Mouse (Mus musculus): ENCODE results near the gene Ust. TPM values are rescaled to one million over a fixed set of nuclear protein-coding genes. Genes with fewer than 3 reads are reported as not detected.

Gene Ust
- polyA plus RNA-seq, 1 experiment from 2014 or later: 5.7 TPM

GRCm38 (mm10) chr10:8242336-8242735 lies 276.3 kb downstream of the Ust start:
- ATAC-seq (ENCODE audit: insufficient number of reproducible peaks, insufficient read depth, low FRiP score, low TSS enrichment, low read depth): no peak
- H3K4me1 ChIP-seq (replicated peaks): no peaks in the 10 kb centered on the region

DNA sequence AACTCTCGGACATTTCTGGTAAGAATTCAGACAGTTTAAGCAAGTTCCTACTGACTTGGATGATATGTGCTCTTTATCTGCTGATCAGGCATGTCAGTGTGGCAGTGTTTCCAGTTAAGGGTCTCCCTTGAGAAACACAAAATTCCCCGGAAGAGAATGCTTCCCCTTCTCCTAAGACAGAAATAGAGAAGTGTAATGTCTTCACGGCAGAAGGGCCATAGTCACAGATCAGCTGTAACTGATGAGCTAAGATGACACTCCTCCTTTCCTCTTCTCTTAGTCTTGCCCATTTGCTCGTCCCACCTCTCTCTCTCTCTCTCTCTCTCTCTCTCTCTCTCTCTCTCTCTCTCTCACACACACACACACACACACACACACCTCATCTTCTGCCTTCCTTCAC lies 277.9 kb downstream of the Ust start:
- Histone ChIP-seq H3K9ac (replicated peaks) (no peak overlapping the region), H3K36me3 (no peaks in the 10 kb centered on the region), H3K9me3 (no peaks in the 10 kb centered on the region), H3K27me3 (no peaks in the 10 kb centered on the region), H3K4me2 (no peak overlapping the region), H3K4me1 (replicated peaks) (no peaks in the 10 kb centered on the region), H3K4me3 (replicated peaks) (no peak overlapping the region), H3K27ac (no peak overlapping the region)
- ATAC-seq (ENCODE audit: insufficient number of reproducible peaks, insufficient read depth, low FRiP score, low TSS enrichment, low read depth): no peak
- WGBS: 80% methylated on average over 3 of the region's 4 CpGs

More at GRCm38 (mm10) chr10:8242336-8242735, 276.3 kb downstream of the Ust start:
- no peak overlapping the region for H3K4me2 ChIP-seq
- H3K9ac ChIP-seq (replicated peaks): no peak overlapping the region
- H3K9me3 ChIP-seq: no peaks in the 10 kb centered on the region
- no peak overlapping the region for H3K27ac ChIP-seq
- no peaks in the 10 kb centered on the region for H3K27me3 ChIP-seq
- 11% methylated on average over 4 of the region's 4 CpGs for WGBS
- no peak overlapping the region for H3K4me3 ChIP-seq (replicated peaks)
- H3K36me3 ChIP-seq: no peaks in the 10 kb centered on the region

- no peaks in the 10 kb centered on the region for H3K4me1 ChIP-seq (replicated peaks)
- ATAC-seq (ENCODE audit: insufficient number of reproducible peaks, insufficient read depth, low FRiP score, low TSS enrichment, low read depth): no peak
- H3K36me3 ChIP-seq: no peaks in the 10 kb centered on the region
- H3K27me3 ChIP-seq: no peaks in the 10 kb centered on the region
- no peak overlapping the region for H3K9ac ChIP-seq (replicated peaks)
- H3K4me3 ChIP-seq (replicated peaks): no peak overlapping the region
- H3K27ac ChIP-seq: no peak overlapping the region
- 9% methylated on average over 3 of the region's 3 CpGs for WGBS
- no peaks in the 10 kb centered on the region for H3K9me3 ChIP-seq
- no peak overlapping the region for H3K4me2 ChIP-seq
Measured at GRCm38 (mm10) chr10:8240242-8240641, 278.4 kb downstream of the Ust start.

GRCm38 (mm10) chr10:8236780-8237571 lies 281.6 kb downstream of the Ust start:
- ATAC-seq (ENCODE audit: insufficient number of reproducible peaks, insufficient read depth, low FRiP score, low TSS enrichment, low read depth): no peak
- Histone ChIP-seq H3K4me1 (replicated peaks) (no peaks in the 10 kb centered on the region), H3K27me3 (no peaks in the 10 kb centered on the region), H3K27ac (no peak overlapping the region), H3K36me3 (no peaks in the 10 kb centered on the region), H3K4me2 (no peak overlapping the region), H3K4me3 (replicated peaks) (no peak overlapping the region), H3K9ac (replicated peaks) (no peak overlapping the region), H3K9me3 (peaks cover 4% of the 10 kb centered on the region; the same call in 1 of the 2 replicates)
- WGBS: 87% methylated on average over 10 of the region's 10 CpGs

- peaks cover 4% of the 10 kb centered on the region; the same call in 1 of the 2 replicates for H3K9me3 ChIP-seq
- peaks cover 4% of the 10 kb centered on the region for H3K4me1 ChIP-seq (replicated peaks)
- WGBS: 86% methylated on average over 8 of the region's 8 CpGs
- H3K27ac ChIP-seq: no peak overlapping the region
- H3K4me2 ChIP-seq: no peak overlapping the region
- no peak overlapping the region for H3K9ac ChIP-seq (replicated peaks)
- ATAC-seq (ENCODE audit: insufficient number of reproducible peaks, insufficient read depth, low FRiP score, low TSS enrichment, low read depth): no peak
- no peaks in the 10 kb centered on the region for H3K27me3 ChIP-seq
- H3K36me3 ChIP-seq: no peaks in the 10 kb centered on the region
- no peak overlapping the region for H3K4me3 ChIP-seq (replicated peaks)
Measured at GRCm38 (mm10) chr10:8233148-8233901, 285.3 kb downstream of the Ust start.

GRCm38 (mm10) chr10:8232535-8232934 lies 286.1 kb downstream of the Ust start:
- H3K27me3 ChIP-seq: no peaks in the 10 kb centered on the region
- H3K9me3 ChIP-seq: peaks cover 4% of the 10 kb centered on the region; the same call in 1 of the 2 replicates
- H3K4me1 ChIP-seq (replicated peaks): peaks cover 7% of the 10 kb centered on the region
- no peak overlapping the region for H3K9ac ChIP-seq (replicated peaks)
- WGBS: 90% methylated on average over 6 of the region's 6 CpGs
- H3K36me3 ChIP-seq: no peaks in the 10 kb centered on the region
- no peak overlapping the region for H3K4me2 ChIP-seq
- no peak overlapping the region for H3K4me3 ChIP-seq (replicated peaks)
- no peak for ATAC-seq (ENCODE audit: insufficient number of reproducible peaks, insufficient read depth, low FRiP score, low TSS enrichment, low read depth)
- no peak overlapping the region for H3K27ac ChIP-seq

DNA sequence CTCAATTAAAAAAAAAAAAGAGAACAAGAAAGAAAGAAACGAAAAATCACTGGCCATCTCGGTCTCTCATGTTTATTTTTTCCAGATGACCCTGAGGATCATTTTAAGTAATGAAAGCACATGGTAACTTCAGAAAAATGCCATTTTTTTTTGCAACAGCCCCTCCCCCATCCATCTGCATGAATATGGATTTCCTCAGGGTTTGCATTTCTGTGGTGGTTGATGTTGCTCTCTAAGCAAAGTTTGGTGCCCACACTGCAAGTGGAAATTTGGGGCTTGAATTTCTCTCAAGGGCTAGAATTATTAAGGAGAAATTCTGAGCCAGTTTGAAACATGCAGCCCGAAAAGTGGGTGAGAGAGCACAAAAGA lies 290.3 kb downstream of the Ust start:
- peaks cover 21% of the 10 kb centered on the region for H3K4me1 ChIP-seq (replicated peaks)
- H3K27ac ChIP-seq: no peak overlapping the region
- H3K36me3 ChIP-seq: no peaks in the 10 kb centered on the region
- no peak overlapping the region for H3K4me3 ChIP-seq (replicated peaks)
- WGBS: 41% methylated on average over 3 of the region's 3 CpGs
- no peak overlapping the region for H3K4me2 ChIP-seq
- no peak overlapping the region for H3K9ac ChIP-seq (replicated peaks)
- ATAC-seq (ENCODE audit: insufficient number of reproducible peaks, insufficient read depth, low FRiP score, low TSS enrichment, low read depth): no peak
- H3K27me3 ChIP-seq: no peaks in the 10 kb centered on the region; the same call in 1 of the 2 replicates
- no peaks in the 10 kb centered on the region for H3K9me3 ChIP-seq

- no peak overlapping the region for H3K4me2 ChIP-seq
- H3K36me3 ChIP-seq: no peaks in the 10 kb centered on the region
- H3K4me1 ChIP-seq (replicated peaks): peaks cover 22% of the 10 kb centered on the region
- H3K4me3 ChIP-seq (replicated peaks): no peak overlapping the region
- ATAC-seq (ENCODE audit: insufficient number of reproducible peaks, insufficient read depth, low FRiP score, low TSS enrichment, low read depth): no peak
- no peaks in the 10 kb centered on the region; the same call in 1 of the 2 replicates for H3K27me3 ChIP-seq
- H3K9ac ChIP-seq (replicated peaks): no peak overlapping the region
- no peak overlapping the region for H3K27ac ChIP-seq
- 35% methylated on average over 5 of the region's 5 CpGs for WGBS
- H3K9me3 ChIP-seq: no peaks in the 10 kb centered on the region
Measured at GRCm38 (mm10) chr10:8227705-8228374, 290.8 kb downstream of the Ust start.

DNA sequence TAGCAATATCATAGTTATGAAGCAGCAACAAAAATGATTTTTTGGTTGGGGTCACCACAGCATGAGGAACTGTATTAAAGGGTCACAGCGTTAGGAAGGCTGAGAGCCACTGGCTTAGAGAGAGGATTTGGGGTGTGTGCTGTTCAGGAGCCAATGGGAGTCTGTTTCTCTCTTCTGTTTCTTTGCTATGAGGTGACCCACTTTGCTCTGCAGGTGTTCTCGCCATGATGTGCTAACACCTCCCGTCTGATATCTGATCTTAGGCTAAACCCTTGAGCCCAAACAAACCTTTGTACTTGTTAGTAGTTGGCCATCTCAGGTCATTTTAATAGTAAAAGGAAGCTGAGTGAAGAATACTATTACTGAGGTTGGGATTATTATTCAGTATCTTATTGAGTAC lies 292.0 kb downstream of the Ust start:
- no peak overlapping the region for H3K9ac ChIP-seq (replicated peaks)
- peaks cover under 1% of the 10 kb centered on the region; the same call in 1 of the 2 replicates for H3K27me3 ChIP-seq
- peaks cover 25% of the 10 kb centered on the region for H3K4me1 ChIP-seq (replicated peaks)
- H3K4me2 ChIP-seq: no peak overlapping the region
- H3K36me3 ChIP-seq: no peaks in the 10 kb centered on the region
- WGBS: 66% methylated on average over 3 of the region's 3 CpGs
- ATAC-seq (ENCODE audit: insufficient number of reproducible peaks, insufficient read depth, low FRiP score, low TSS enrichment, low read depth): no peak
- H3K4me3 ChIP-seq (replicated peaks): no peak overlapping the region
- H3K9me3 ChIP-seq: no peaks in the 10 kb centered on the region
- H3K27ac ChIP-seq: no peak overlapping the region

GRCm38 (mm10) chr10:8224641-8225040 lies 294.0 kb downstream of the Ust start:
- Histone ChIP-seq H3K27me3 (peaks cover 3% of the 10 kb centered on the region; the same call in 1 of the 2 replicates), H3K9ac (replicated peaks) (no peak overlapping the region), H3K9me3 (no peaks in the 10 kb centered on the region), H3K27ac (no peak overlapping the region), H3K36me3 (no peaks in the 10 kb centered on the region), H3K4me1 (replicated peaks) (peaks cover 28% of the 10 kb centered on the region), H3K4me3 (replicated peaks) (no peak overlapping the region), H3K4me2 (no peak overlapping the region)
- 69% methylated on average over 2 of the region's 2 CpGs for whole genome bisulfite sequencing
- ATAC-seq (ENCODE audit: insufficient number of reproducible peaks, insufficient read depth, low FRiP score, low TSS enrichment, low read depth): no peak

DNA sequence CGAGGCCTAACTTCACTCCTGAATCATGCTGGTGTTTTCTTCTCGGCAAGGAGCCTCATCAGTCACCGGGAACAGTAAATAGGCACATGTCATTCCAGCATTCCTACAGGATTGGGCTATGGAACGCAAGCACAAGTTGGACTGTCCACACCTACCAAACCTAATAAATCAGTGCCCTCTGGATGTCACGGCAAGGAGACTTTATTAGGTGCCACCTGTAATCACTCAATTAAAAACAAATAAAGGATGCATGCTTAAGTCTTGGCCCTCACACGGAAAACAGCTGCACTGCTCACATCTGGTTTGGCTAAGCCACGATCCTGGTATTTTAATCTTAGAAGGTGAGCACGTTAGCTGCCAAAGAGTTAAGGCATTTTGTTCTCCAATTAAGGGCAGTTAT lies 294.6 kb downstream of the Ust start:
- H3K27ac ChIP-seq: no peak overlapping the region
- no peak overlapping the region for H3K4me2 ChIP-seq
- no peak overlapping the region for H3K9ac ChIP-seq (replicated peaks)
- H3K9me3 ChIP-seq: no peaks in the 10 kb centered on the region
- no peaks in the 10 kb centered on the region for H3K36me3 ChIP-seq
- peaks cover 28% of the 10 kb centered on the region for H3K4me1 ChIP-seq (replicated peaks)
- ATAC-seq (ENCODE audit: insufficient number of reproducible peaks, insufficient read depth, low FRiP score, low TSS enrichment, low read depth): peak; percentile 69
- WGBS: 11% methylated on average over 8 of the region's 8 CpGs
- H3K27me3 ChIP-seq: peaks cover 6% of the 10 kb centered on the region; the same call in 1 of the 2 replicates
- H3K4me3 ChIP-seq (replicated peaks): no peak overlapping the region
